Mouse (Mus musculus) retina, adult 2 months (tissue): ENCODE results near the gene Xiap.

Experiments
- DNase-seq: peaks from one replicate; pipeline ENCODE4 v3.0.0-alpha.2; 2012; ENCODE audit warnings: low read depth, low spot score

Xiap gene

DNA sequence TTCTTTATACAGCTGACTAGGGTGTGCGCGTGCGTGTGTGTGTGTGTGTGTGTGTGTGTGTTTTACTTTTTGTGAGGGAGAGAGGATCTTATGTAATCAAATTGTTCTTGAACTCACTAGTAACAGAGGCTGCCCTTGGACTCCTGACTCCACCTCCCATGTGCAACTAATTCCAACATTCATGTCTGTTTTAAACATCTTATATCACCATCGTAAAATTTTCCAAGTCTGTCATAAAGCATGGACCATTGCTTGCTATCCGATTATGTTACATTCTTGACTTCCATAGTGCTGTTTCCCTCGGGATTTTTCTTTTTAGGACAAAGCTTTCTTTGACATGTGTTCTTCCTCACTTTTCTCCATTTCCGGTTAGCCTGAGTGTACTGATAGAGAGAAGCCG lies 28.3 kb downstream of the Xiap start:
- DNase-seq = no peak

- no peak for DNase-seq
Observed at GRCm38 (mm10) chrX:42088136-42088535, 28.7 kb downstream of the Xiap start.

- DNase-seq = no peak
Observed at GRCm38 (mm10) chrX:42107137-42107536, 47.7 kb downstream of the Xiap start.

DNA sequence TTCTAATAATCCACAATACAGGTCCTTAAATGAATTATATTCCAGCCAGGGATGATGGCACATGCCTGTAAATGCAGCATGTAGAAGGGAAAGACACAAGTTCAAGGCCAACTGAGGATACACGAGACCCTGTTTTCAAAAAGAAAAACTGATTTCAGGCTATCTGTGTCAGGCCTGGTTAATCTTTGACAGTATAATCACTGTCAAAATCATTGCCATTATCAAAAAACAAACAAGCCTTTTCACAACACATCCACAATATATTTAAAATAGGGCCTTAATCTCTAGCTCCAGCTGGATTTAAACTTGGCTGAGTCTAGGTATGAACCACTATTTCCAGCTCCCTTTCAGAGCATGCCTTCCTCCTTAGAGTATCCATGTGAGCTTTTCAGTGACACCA lies 51.1 kb downstream of the Xiap start:
- no peak for DNase-seq

- no peak for DNase-seq
Observed at GRCm38 (mm10) chrX:42119442-42120048, 60.1 kb downstream of the Xiap start.

GRCm38 (mm10) chrX:42124963-42125697 lies 65.7 kb downstream of the Xiap start:
- no peak for DNase-seq

- DNase-seq = no peak
Observed at GRCm38 (mm10) chrX:42139882-42140281, 80.4 kb downstream of the Xiap start.

- no peak for DNase-seq
Observed at GRCm38 (mm10) chrX:42142620-42143019, 83.1 kb downstream of the Xiap start.

DNA sequence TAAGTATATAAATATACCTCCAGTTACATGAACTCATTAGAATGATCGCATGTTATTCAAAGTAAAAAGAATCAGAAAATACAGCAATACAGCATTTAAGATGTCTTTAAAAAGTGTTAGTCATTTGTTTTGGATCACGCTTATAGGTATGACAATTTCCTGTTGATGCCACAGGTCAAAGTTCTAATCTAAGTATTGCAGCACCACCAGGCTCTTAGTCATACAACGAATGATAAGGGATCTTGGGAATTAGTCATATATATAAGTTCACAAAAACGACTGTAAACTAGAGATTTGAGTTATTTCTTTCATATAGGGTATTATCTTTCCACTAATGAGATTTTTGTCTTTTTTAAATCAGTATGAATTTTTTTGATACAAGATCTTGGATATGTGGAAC lies 84.5 kb downstream of the Xiap start:
- DNase-seq = no peak

GRCm38 (mm10) chrX:42148016-42148451 lies 88.6 kb downstream of the Xiap start:
- no peak for DNase-seq

DNA sequence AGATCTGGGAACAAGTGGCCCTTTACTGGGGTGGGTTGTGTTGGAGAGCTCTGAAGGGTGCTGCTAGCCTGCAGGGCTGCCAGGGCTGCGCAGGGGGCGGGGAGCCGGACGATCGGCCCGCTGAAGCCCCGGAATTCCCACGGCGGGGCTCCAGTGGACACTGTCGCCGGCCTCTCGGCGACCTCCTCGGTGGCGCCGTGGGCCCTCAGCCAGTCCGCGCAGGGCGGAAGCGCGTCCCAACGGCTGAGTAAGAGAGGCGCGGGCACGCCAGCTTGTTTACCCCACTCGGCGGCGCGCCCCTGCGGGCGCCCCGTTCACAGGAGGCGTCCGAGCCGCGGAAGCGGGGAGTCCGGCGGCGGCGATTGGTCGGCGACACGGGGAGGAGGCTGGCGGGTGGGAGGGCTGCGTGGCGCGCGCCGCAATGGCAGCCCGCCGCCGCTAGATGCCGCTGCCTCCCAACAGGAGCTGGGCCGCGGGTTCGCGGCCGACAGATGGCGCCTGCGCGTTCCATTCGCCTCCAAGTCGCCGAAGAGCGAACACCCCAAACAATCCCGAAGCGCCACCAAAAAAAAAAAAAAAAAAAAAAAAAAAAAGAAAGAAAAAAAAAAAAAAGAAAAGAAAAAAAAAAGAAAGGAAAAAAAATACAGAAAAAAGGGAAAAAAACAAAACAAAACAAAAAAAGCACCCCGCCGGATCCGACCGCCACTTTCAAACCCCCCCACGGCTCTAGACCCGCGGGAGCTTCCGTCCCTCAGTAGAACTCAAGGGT lies 89.5 kb downstream of the Xiap start, which contains the start of gene Stag2:
Gene Stag2, plus strand, starts transcription at position 530 of the 769 bp plus-strand sequence.
- peak; percentile 61 for DNase-seq

GRCm38 (mm10) chrX:42149557-42150345 lies 90.3 kb downstream of the Xiap start:
- peak; percentile 45 for DNase-seq

DNA sequence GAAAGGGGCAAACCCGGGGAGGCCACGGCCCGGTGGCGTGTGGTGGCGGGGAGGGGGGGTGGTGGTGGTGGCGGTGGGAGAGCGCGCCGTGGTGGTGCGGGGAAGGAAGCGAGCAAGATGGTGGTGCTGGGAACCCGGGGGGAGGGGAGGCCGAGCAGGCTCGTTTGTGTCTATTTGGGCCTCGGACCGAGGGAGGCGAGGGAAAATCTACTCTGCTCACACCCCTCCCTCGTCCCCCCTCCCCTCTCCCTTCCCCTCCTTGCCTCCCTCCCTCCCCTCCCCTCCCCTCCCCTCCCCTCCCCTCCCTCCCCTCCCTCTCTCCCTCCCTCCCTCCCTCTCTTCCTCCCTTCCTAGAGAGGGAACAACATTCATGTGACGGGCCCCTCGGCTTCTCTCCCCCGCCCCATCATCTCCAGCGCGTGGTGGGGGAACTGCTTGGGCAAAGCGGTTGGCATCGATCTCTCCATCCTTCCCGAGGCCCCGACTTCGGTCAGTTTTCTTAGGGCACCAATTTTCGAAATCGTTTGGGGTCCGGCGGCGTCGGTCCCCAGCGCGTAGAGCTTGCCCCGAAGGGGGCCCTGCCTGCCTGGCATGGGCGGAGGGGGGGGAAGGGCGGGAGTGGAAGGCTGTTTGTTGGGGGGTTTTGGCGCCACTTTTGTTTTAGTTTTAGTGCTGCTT lies 91.0 kb downstream of the Xiap start:
- DNase-seq = no peak

GRCm38 (mm10) chrX:42151024-42151754 lies 91.7 kb downstream of the Xiap start:
- no peak for DNase-seq

DNA sequence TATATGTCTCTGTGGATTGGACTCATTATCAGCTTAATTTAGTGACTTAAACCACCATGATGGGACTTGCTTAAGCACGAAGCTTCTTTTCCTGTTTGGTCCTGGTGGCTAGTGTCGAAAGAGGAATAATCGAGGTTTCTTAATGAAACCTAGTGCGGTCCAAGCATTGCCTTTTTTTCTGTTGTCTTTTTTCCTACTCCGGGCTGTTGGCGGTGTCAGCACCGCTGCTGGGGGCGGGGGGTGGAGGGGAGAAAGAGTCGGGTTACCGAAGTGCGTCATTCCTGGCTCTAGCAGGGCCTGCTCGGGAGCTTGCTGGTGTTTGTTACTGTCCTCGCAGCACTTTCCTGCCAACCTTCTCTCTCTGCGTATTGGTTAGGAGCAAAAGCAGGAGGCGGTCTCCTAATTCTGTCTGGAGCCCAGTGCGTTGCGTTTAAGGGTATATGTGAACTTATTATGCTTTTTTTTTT lies 92.5 kb downstream of the Xiap start:
- no peak for DNase-seq

DNA sequence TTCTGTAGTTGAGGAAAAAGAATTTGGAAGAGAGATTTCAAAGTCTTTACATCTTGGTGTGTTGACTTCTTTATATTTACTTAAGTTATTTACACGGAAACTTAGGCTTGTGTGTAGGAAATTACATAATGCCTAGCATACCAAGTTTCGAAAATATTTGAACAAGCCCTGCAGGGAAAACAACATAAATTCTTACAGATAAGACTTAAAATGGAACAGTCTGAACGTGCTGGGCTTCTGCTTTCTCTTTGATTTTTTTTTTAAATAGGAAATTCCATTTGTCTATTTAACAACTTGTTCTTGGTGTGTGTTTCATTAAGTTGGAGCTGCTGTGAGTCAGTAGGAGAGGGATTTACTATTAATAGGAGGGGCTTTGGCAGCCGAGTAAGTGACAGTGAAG lies 93.6 kb downstream of the Xiap start:
- no peak for DNase-seq
